Mouse (Mus musculus) small intestine, adult 2 months (tissue): ENCODE data around the gene Rad9a.

Experiments used
- CTCF ChIP-seq: fragments of 200-500 bp; IDR thresholded peaks from 2 replicates; pipeline ENCODE4 v1.5.1; 2012; ENCODE audit warnings: low read depth, mild to moderate bottlenecking, control low read depth, inconsistent platforms, low read length, moderate library complexity, mixed read lengths; ENCODE audit not compliant: insufficient replicate concordance, insufficient read length; ENCODE audit errors: extremely low read depth
- POLR2A ChIP-seq: fragments of 200-500 bp; IDR thresholded peaks from 2 replicates; pipeline ENCODE4 v1.6.1; 2012; ENCODE audit warnings: low read depth, mild to moderate bottlenecking, control low read depth, inconsistent platforms, low read length, moderate library complexity

DNA sequence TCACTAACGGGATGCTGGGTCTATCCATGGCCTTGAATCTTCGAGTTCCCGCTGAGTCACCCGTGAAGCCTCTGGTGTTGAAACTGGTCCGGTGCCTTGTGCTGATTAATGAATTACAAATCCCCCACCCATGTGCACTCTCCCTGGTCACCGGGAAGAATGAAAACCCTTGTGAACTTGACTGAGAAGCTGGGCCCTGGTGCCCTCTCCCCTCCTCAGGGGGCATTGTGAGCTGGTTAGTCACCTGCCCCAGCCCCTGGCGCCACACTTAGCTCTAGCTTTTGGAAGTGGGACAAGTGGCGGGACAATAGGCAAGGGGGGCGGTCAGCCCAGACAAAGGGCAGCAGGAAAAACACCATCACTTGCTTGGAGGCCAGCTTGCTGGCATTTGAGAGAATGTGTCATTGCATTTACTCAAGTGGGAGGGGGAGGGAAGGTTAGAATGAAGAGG lies 12.1 kb upstream of the Rad9a start:
- no peak for TF ChIP-seq CTCF
- no peak for TF ChIP-seq POLR2A
